Mouse (Mus musculus) v-Abl transformed pro-B cells (cell line): ENCODE data around the gene Gm45618.

Source experiments
- in situ Hi-C, 2 experiments: fragments of 400-800 bp; cut with MboI; formaldehyde crosslinking; loops; one replicate each; pipeline ENCODE4 v1.15.1; 2025; ENCODE audit not compliant: unreplicated experiment in 2 of 2

Gene Gm45618

GRCm38 (mm10) chr7:142095183-142095931 is 25.2 kb downstream of the Gm45618 start, which contains the start of gene Dusp8:
Dusp8 (minus strand) TSS chr7:142095843.
- in situ Hi-C loops = no loop called here

GRCm38 (mm10) chr7:142094301-142095143 is 26.0 kb downstream of the Gm45618 start:
- in situ Hi-C loops = no loop called here

- in situ Hi-C loops = no loop called here
Measured at GRCm38 (mm10) chr7:142093696-142094240, 26.8 kb downstream of the Gm45618 start.

GRCm38 (mm10) chr7:142092991-142093390 is 27.5 kb downstream of the Gm45618 start:
- in situ Hi-C loops = no loop called here

GRCm38 (mm10) chr7:142091848-142092247 is 28.7 kb downstream of the Gm45618 start:
- in situ Hi-C loops = no loop called here

- in situ Hi-C loops = no loop called here
Measured at GRCm38 (mm10) chr7:142089648-142090447, 30.7 kb downstream of the Gm45618 start.

GRCm38 (mm10) chr7:142088886-142089285 is 31.6 kb downstream of the Gm45618 start:
- in situ Hi-C loops = no loop called here

- in situ Hi-C loops = no loop called here
Measured at GRCm38 (mm10) chr7:142087069-142087652, 33.4 kb downstream of the Gm45618 start.

- in situ Hi-C loops = no loop called here
Measured at GRCm38 (mm10) chr7:142086159-142086905, 34.2 kb downstream of the Gm45618 start.

- in situ Hi-C loops = no loop called here
Measured at GRCm38 (mm10) chr7:142084820-142085219, 35.7 kb downstream of the Gm45618 start.

GRCm38 (mm10) chr7:142084395-142084794 is 36.1 kb downstream of the Gm45618 start:
- in situ Hi-C loops = no loop called here

GRCm38 (mm10) chr7:142083588-142084317 is 36.8 kb downstream of the Gm45618 start:
- in situ Hi-C loops = no loop called here

- in situ Hi-C loops = no loop called here
Measured at GRCm38 (mm10) chr7:142082607-142083006, 37.9 kb downstream of the Gm45618 start.

GRCm38 (mm10) chr7:142082179-142082578 is 38.4 kb downstream of the Gm45618 start:
- in situ Hi-C loops = no loop called here

- in situ Hi-C loops = no loop called here
Measured at GRCm38 (mm10) chr7:142081736-142082135, 38.8 kb downstream of the Gm45618 start.

- in situ Hi-C loops = no loop called here
Measured at GRCm38 (mm10) chr7:142080876-142081275, 39.7 kb downstream of the Gm45618 start.

GRCm38 (mm10) chr7:142079365-142079764 is 41.2 kb downstream of the Gm45618 start:
- in situ Hi-C loops = no loop called here

GRCm38 (mm10) chr7:142077138-142077537 is 43.4 kb downstream of the Gm45618 start:
- in situ Hi-C loops = no loop called here
